Mouse (Mus musculus) megakaryocyte, embryonic 14.5 days (primary cell): ENCODE measurements around the gene Ints1.

Experiments used
- FLI1 ChIP-seq: IDR thresholded peaks from 2 replicates; pipeline ENCODE4 v1.6.1; 2012; ENCODE audit warnings: low read length, inconsistent platforms, mixed read lengths
- GATA1 ChIP-seq: IDR thresholded peaks from 3 replicates; pipeline ENCODE4 v1.6.1; 2012; ENCODE audit warnings: mixed read lengths, low read length, inconsistent platforms, borderline replicate concordance

- no peak for TF ChIP-seq GATA1
- no peak for TF ChIP-seq FLI1
These were observed 21.4 kb upstream of the Ints1 start for GRCm38 (mm10) chr5:139796900-139797299.
